Mouse (Mus musculus) heart, embryonic 12.5 days (tissue): ENCODE measurements around the gene Hfm1. TPM values are rescaled to one million over a fixed set of nuclear protein-coding genes. Genes with fewer than 3 reads are reported as not detected.
A peak's percentile ranks its signal among the peaks of the same experiment; 100 is the strongest.

Source experiments
- ATAC-seq: fragments of 200-750 bp; cut with Nextera tagmentation; 2 replicates; pipeline ENCODE4 v1.8.0; 2017; ENCODE audit warnings: moderate TSS enrichment, moderate library complexity; ENCODE audit not compliant: insufficient number of reproducible peaks, low FRiP score
- H3K27ac ChIP-seq: fragments of 300-500 bp; sonication (generic); 2 replicates; pipeline ENCODE4 v1.5.1; 2016; ENCODE audit warnings: mild to moderate bottlenecking, moderate library complexity; ENCODE audit not compliant: poor library complexity, severe bottlenecking
- H3K27me3 ChIP-seq: fragments of 300-500 bp; sonication (generic); replicated peaks from 2 replicates; pipeline ENCODE4 v1.6.1; 2016; ENCODE audit warnings: mild to moderate bottlenecking, moderate library complexity
- H3K36me3 ChIP-seq: fragments of 300-500 bp; sonication (generic); 2 replicates; pipeline ENCODE4 v1.6.1; 2016; ENCODE audit warnings: mild to moderate bottlenecking, moderate library complexity
- H3K4me1 ChIP-seq: fragments of 300-500 bp; sonication (generic); replicated peaks from 2 replicates; pipeline ENCODE4 v1.6.1; 2016; ENCODE audit warnings: mild to moderate bottlenecking
- H3K4me2 ChIP-seq: fragments of 300-500 bp; sonication (generic); 2 replicates; pipeline ENCODE4 v1.6.1; 2016; ENCODE audit warnings: mild to moderate bottlenecking, moderate library complexity
- H3K4me3 ChIP-seq: fragments of 300-500 bp; sonication (generic); 2 replicates; pipeline ENCODE4 v1.5.1; 2016; ENCODE audit warnings: mild to moderate bottlenecking
- H3K9ac ChIP-seq: fragments of 300-500 bp; sonication (generic); 2 replicates; pipeline ENCODE4 v1.6.1; 2016; ENCODE audit warnings: mild to moderate bottlenecking, moderate library complexity
- H3K9me3 ChIP-seq: fragments of 300-500 bp; sonication (generic); replicated peaks from 2 replicates; pipeline ENCODE4 v1.6.1; 2016; ENCODE audit warnings: mild to moderate bottlenecking, moderate library complexity
- WGBS: fragments of 180-500 bp; shearing (Covaris S2); methylation state at CpG from one replicate; pipeline ENCODE4 v1.1.7; 2016; 5-methylcytosine and 5-hydroxymethylcytosine counted together
- polyA plus RNA-seq: library from polyadenylated mRNA; unstranded; fragments of >200 nt; fragmentation: Nextera tagmentation; extraction: Ambion mirVana; gene quantifications from 2 replicates; pipeline ENCODE4 v1.2.1, GENCODE M21; 2016

Hfm1 gene
- 0.86 and 1.7 TPM in 2 replicates for polyA plus RNA-seq

GRCm38 (mm10) chr5:106925488-106926368 is at the start of gene Hfm1:
TSS of gene Hfm1 (minus strand) at chr5:106926321.
- H3K4me1 ChIP-seq: 0 out of 2 replicates have a peak, but pooled peaks cover 3% of the 10 kb centered on the region
- H3K27ac ChIP-seq: no peak within 1 kb of the TSS
- H3K27me3 ChIP-seq: no peaks in the 10 kb centered on the region
- H3K9me3 ChIP-seq: no peaks in the 10 kb centered on the region
- H3K9ac ChIP-seq: peak within 1 kb of the TSS; percentile 91
- WGBS: under 1% methylated on average over 70 of the region's 76 CpGs
- ATAC-seq: peak; percentile 69
- peak within 1 kb of the TSS; percentile 90 for H3K4me2 ChIP-seq
- no peaks in the 10 kb centered on the region for H3K36me3 ChIP-seq
- H3K4me3 ChIP-seq: peak within 1 kb of the TSS; percentile 85

GRCm38 (mm10) chr5:106973883-106974282 is 47.8 kb upstream of the Hfm1 start:
- ATAC-seq: no peak
- no peaks in the 10 kb centered on the region for H3K27me3 ChIP-seq
- H3K4me2 ChIP-seq: no peak overlapping the region
- H3K9me3 ChIP-seq: no peaks in the 10 kb centered on the region
- WGBS: 84% methylated on average over 7 of the region's 7 CpGs
- H3K36me3 ChIP-seq: peaks cover 82% of the 10 kb centered on the region
- H3K9ac ChIP-seq: no peak overlapping the region
- H3K27ac ChIP-seq: no peak overlapping the region
- 0 out of 2 replicates have a peak, but pooled peaks cover 3% of the 10 kb centered on the region for H3K4me1 ChIP-seq
- H3K4me3 ChIP-seq: no peak overlapping the region

GRCm38 (mm10) chr5:106967578-106967977 is 41.5 kb upstream of the Hfm1 start:
- H3K4me1 ChIP-seq: peaks cover 12% of the 10 kb centered on the region
- no peak overlapping the region for H3K27ac ChIP-seq
- H3K36me3 ChIP-seq: peaks cover 37% of the 10 kb centered on the region
- H3K27me3 ChIP-seq: no peaks in the 10 kb centered on the region
- no peak overlapping the region for H3K9ac ChIP-seq
- WGBS: 88% methylated on average over 1 of the region's 1 CpGs
- no peaks in the 10 kb centered on the region for H3K9me3 ChIP-seq
- H3K4me3 ChIP-seq: no peak overlapping the region
- ATAC-seq: no peak
- H3K4me2 ChIP-seq: no peak overlapping the region

- Histone ChIP-seq H3K9ac (no peak overlapping the region), H3K4me1 (peaks cover 8% of the 10 kb centered on the region)
- 94% methylated on average over 3 of the region's 3 CpGs for WGBS
These were observed 40.3 kb upstream of the Hfm1 start for GRCm38 (mm10) chr5:106966443-106966842.

DNA sequence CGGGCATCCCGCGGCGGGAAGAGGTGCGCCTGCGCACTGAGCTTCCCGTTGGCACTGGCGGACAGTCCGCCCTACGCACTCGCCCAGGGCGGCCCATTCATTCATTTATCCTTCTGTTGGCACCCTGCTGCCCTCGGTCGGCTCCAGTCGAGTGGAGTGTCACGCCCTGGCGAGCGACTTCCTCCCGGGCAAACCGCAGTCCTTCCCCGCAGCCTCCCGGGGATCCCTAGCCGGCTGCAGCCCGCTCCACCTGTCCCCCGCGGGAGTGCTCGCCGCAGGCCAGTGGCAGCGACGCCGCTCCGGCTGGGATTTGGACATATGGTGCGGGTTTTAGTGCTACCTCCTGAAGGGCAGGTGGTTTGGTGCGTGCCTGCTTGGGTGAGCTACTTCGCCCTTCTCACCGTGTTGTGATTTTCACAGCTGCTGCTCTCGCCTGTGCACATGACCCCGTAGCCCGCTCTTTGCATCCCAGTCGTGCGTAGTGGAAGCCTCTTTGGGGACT is 38.4 kb upstream of the Hfm1 start:
- under 1% methylated on average over 41 of the region's 41 CpGs for whole genome bisulfite sequencing
- peak; percentile 85 for ATAC-seq
- H3K4me3 ChIP-seq: peak overlapping the region; percentile 86

More at GRCm38 (mm10) chr5:106966443-106966842, 40.3 kb upstream of the Hfm1 start:
- H3K4me2 ChIP-seq: no peak overlapping the region
- no peak overlapping the region for H3K4me3 ChIP-seq
- H3K27ac ChIP-seq: no peak overlapping the region
- ATAC-seq: no peak
- H3K36me3 ChIP-seq: peaks cover 30% of the 10 kb centered on the region
- no peaks in the 10 kb centered on the region for H3K9me3 ChIP-seq
- no peaks in the 10 kb centered on the region for H3K27me3 ChIP-seq

DNA sequence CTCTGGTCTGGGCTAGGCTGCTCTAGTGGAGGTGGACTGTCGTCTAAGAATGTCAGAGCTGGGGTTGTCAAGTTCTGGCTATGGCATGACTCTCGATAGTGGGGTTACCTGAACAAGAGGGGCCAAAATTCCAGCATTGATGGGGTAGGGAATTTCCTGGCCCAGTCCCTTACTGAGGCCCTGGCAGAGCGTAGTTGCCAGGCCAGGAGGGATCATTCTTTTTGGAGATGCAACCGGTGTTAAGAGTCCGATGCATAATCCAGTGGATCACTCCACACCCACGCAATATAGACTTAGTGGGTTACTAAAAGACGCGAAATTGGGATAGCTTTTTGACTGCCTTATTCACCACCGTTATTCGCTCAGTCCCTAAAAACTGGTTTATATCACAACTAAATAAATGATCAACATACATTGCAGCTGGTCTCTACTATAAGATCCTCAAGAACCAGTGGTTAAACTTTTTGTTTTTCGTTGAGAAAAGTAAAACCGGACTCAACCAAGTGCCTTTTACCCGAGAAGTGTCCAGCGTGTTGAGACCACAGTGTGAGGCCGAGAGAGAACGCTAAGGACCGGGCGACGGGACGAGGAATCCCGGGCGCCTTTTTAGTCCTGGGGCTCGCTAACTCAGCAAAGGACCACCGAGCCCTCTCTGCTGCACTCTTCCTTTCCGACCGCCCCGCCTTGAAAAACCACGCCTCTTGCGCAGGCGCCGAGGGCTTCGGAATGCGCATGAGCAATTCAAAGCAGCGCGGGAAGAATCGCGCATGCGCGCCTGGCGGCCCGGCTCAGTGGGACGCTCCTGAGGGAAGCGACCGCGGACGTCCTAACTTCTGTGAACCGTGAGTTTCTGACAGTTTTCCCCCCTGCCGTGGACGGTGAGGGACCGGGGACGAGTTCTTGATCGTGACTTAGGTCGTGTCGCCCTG is 37.7 kb upstream of the Hfm1 start, which contains the start of gene Cdc7:
Gene Cdc7 (plus strand): TSS at position 739 of the 929 bp plus-strand sequence.
- 6% methylated on average over 54 of the region's 54 CpGs for WGBS
- Histone ChIP-seq H3K4me1 (peaks cover 8% of the 10 kb centered on the region), H3K27me3 (no peaks in the 10 kb centered on the region), H3K4me2 (peak within 1 kb of the TSS; percentile 79), H3K36me3 (peaks cover 7% of the 10 kb centered on the region; the same call in 1 of the 2 replicates), H3K27ac (peak within 1 kb of the TSS; percentile 40; the same call in 1 of the 2 replicates), H3K9ac (peak within 1 kb of the TSS; percentile 91), H3K9me3 (peaks cover 5% of the 10 kb centered on the region; the same call in 1 of the 2 replicates), H3K4me3 (peak within 1 kb of the TSS; percentile 86)
- peak; percentile 91 for ATAC-seq

More for the DNA sequence above, 38.4 kb upstream of the Hfm1 start:
- Histone ChIP-seq H3K27me3 (no peaks in the 10 kb centered on the region), H3K9ac (peak overlapping the region; percentile 91), H3K9me3 (peaks cover 2% of the 10 kb centered on the region; the same call in 1 of the 2 replicates), H3K4me2 (peak overlapping the region; percentile 79), H3K36me3 (peaks cover 13% of the 10 kb centered on the region), H3K4me1 (peaks cover 8% of the 10 kb centered on the region), H3K27ac (peak overlapping the region; percentile 40; the same call in 1 of the 2 replicates)

DNA sequence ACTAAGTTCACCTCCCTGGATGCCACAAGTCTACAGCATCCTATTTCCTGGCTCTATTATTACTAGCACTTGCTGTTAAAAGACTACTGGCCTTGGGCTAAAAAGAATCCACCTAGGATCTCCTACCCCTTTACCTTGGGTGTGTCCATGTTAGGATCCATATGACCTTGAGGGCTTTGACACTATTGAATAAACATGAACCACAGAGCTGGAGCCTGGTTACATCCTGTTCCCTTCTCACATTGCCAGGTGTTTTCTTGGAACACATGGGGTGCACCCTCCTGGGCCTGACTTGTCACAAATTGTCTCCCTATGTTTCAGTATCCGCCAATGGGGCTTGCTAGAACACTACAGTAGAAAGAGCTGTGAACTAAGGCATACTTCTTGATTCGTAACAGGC is 34.3 kb upstream of the Hfm1 start:
- 73% methylated on average over 2 of the region's 2 CpGs for WGBS
- Histone ChIP-seq H3K36me3 (no peaks in the 10 kb centered on the region), H3K4me1 (peaks cover 7% of the 10 kb centered on the region), H3K4me3 (no peak overlapping the region), H3K9me3 (peaks cover 5% of the 10 kb centered on the region; the same call in 1 of the 2 replicates), H3K27me3 (no peaks in the 10 kb centered on the region), H3K27ac (no peak overlapping the region), H3K9ac (no peak overlapping the region), H3K4me2 (no peak overlapping the region)
- no peak for ATAC-seq

DNA sequence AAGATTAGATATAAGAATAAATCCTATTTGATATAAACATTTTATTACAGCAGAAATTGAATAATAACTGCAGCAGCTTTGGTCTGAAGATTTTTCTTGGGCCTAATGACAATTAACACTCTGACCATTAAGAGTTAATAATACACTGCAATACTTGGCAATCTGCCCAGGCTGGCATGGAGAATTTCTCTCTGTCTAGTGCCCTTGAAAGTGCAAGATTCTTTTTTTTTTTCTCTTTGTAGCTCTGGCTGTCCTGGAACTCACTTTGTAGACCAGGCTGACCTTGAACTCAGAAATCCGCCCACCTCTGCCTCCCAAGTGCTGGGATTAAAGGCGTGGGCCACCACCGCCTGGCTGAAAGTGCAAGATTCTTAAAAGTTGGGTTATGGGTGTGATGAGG is 32.9 kb upstream of the Hfm1 start:
- Histone ChIP-seq H3K9me3 (peaks cover 6% of the 10 kb centered on the region; the same call in 1 of the 2 replicates), H3K36me3 (no peaks in the 10 kb centered on the region), H3K9ac (no peak overlapping the region), H3K4me2 (no peak overlapping the region), H3K4me3 (no peak overlapping the region), H3K27me3 (no peaks in the 10 kb centered on the region), H3K4me1 (peaks cover 4% of the 10 kb centered on the region), H3K27ac (no peak overlapping the region)
- 55% methylated on average over 3 of the region's 3 CpGs for WGBS
- no peak for ATAC-seq

DNA sequence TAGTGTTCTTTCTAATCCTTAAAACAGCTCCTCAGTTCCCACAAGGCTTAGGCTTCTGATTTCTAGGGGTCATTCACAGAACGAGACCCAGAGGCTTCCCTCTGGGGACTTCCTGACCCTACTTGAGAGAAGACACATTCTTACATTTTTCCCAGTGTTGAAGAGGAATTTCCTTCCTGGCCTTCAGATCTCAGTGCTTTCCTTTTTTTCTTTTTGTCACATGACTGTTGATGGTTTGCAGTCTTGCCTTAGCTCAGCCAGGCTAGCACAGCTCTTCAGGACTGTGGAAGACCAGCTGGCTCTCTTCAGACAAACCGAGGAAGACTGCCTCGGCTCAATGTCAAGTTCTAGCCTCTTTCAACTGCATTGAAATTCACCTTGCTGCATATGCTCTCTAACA is 30.3 kb upstream of the Hfm1 start:
- ATAC-seq: peak; percentile 61; the same call in 1 of the 2 replicates
- Histone ChIP-seq H3K4me1 (no peaks in the 10 kb centered on the region), H3K4me3 (no peak overlapping the region), H3K27ac (0 out of 2 replicates have a peak overlapping the region, but pooled peaks have one; percentile 12), H3K4me2 (no peak overlapping the region), H3K36me3 (no peaks in the 10 kb centered on the region), H3K9me3 (peaks cover 11% of the 10 kb centered on the region; the same call in 1 of the 2 replicates), H3K9ac (no peak overlapping the region), H3K27me3 (no peaks in the 10 kb centered on the region)
- 38% methylated on average over 3 of the region's 3 CpGs for WGBS

GRCm38 (mm10) chr5:106948683-106949082 is 22.6 kb upstream of the Hfm1 start:
- 76% methylated on average over 6 of the region's 6 CpGs for WGBS
- ATAC-seq: no peak
- H3K27ac ChIP-seq: no peak overlapping the region
- H3K36me3 ChIP-seq: no peaks in the 10 kb centered on the region
- no peak overlapping the region for H3K9ac ChIP-seq
- no peaks in the 10 kb centered on the region for H3K27me3 ChIP-seq
- no peaks in the 10 kb centered on the region for H3K4me1 ChIP-seq
- H3K4me2 ChIP-seq: no peak overlapping the region
- H3K9me3 ChIP-seq: 0 out of 2 replicates have a peak, but pooled peaks cover 2% of the 10 kb centered on the region
- no peak overlapping the region for H3K4me3 ChIP-seq
